Mouse (Mus musculus) spleen, adult 18-20 months (tissue): ENCODE measurements around the gene Gm28827.
"Not testable (repeated sequence)": the region's sequence is repeated elsewhere in the genome, so short reads cannot be mapped to it uniquely, and the experiment has no call there.

ENCODE experiments used
- DNase-seq, 2 experiments: peaks; one replicate each; pipeline ENCODE4 v3.0.0; 2022; ENCODE audit warnings: mixed read lengths in 2 of 2

Gm28827 gene

GRCm38 (mm10) chrY:83030647-83031046, at the start of gene Gm28827:
Gene Gm28827, plus strand, starts transcription at chrY:83030947.
- not testable (repeated sequence) for DNase-seq
